Mouse (Mus musculus): ENCODE results near the gene Prickle2.

- TF ChIP-seq CTCF (IDR thresholded peaks at IDR 0.05; ENCODE audit: insufficient read depth, low read length) (no peak), POLR2A (IDR thresholded peaks at IDR 0.05; ENCODE audit: borderline replicate concordance, extremely low read depth, low read depth, low read length) (no peak)
Measured at GRCm38 (mm10) chr6:92506276-92506675, 199.7 kb downstream of the Prickle2 start.

All from lung, adult 2 months (tissue).